Mouse (Mus musculus) 3134 (cell line): ENCODE data around the gene Vmo1.
"Not testable (repeated sequence)": the region's sequence is repeated elsewhere in the genome, so short reads cannot be mapped to it uniquely, and the experiment has no call there.

Source experiments
- DNase-seq: peaks from one replicate; pipeline ENCODE4 v3.0.0-alpha.2; 2011; ENCODE audit warnings: low spot score; ENCODE audit not compliant: insufficient read length; ENCODE audit errors: extremely low read depth

Vmo1 gene

GRCm38 (mm10) chr11:70474872-70475534, 39.4 kb downstream of the Vmo1 start:
- DNase-seq: no peak

- DNase-seq: not testable (repeated sequence)
Measured at GRCm38 (mm10) chr11:70473291-70473690, 41.1 kb downstream of the Vmo1 start.

- DNase-seq: no peak
Measured at GRCm38 (mm10) chr11:70472716-70473115, 41.7 kb downstream of the Vmo1 start.

- no peak for DNase-seq
Measured at GRCm38 (mm10) chr11:70469764-70470163, 44.7 kb downstream of the Vmo1 start.

- DNase-seq: no peak
Measured at GRCm38 (mm10) chr11:70467902-70468619, 46.4 kb downstream of the Vmo1 start.

- DNase-seq: no peak
Measured at GRCm38 (mm10) chr11:70465824-70466223, 48.6 kb downstream of the Vmo1 start.

GRCm38 (mm10) chr11:70465211-70465610, 49.2 kb downstream of the Vmo1 start:
- no peak for DNase-seq

GRCm38 (mm10) chr11:70463970-70464369, 50.4 kb downstream of the Vmo1 start:
- no peak for DNase-seq
